Mouse (Mus musculus): ENCODE data around the gene Osbpl2. TPM values are rescaled to one million over a fixed set of nuclear protein-coding genes. Genes with fewer than 3 reads are reported as not detected.

The Osbpl2 gene
- polyA plus RNA-seq, 1 experiment from 2014 or later = 52.5 TPM

DNA sequence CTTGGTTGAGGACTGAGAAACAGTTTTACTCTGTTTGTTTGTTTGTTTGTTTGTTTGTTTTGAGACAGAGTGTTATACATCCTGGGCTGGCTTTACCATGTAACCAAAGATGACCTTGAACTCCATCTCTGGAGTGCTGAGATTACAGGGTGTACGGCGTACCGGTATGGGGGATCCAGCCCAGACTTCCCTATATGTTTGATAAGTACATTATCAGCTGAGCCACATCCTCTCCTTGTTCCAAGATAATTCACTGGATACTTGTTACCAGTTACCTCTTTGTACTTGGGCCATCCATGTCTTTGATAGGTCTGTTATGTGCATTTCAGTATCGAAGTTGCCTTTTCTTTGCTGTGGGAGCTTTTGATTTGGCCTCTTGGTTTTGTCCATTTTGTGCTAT is 14.1 kb downstream of the Osbpl2 start:
- no peaks in the 10 kb centered on the region for H3K9me3 ChIP-seq
- no peak overlapping the region for H3K4me3 ChIP-seq
- H3K9ac ChIP-seq = no peak overlapping the region
- H3K36me3 ChIP-seq = peaks cover 7% of the 10 kb centered on the region
- no peaks in the 10 kb centered on the region; the same call in 1 of the 2 replicates for H3K4me1 ChIP-seq
- no peak overlapping the region for H3K4me2 ChIP-seq (replicated peaks)
- no peak overlapping the region for H3K27ac ChIP-seq
- WGBS = 94% methylated on average over 4 of the region's 4 CpGs
- no peaks in the 10 kb centered on the region for H3K27me3 ChIP-seq (replicated peaks)
- ATAC-seq (ENCODE audit: low FRiP score, low read depth) = no peak

- ATAC-seq (ENCODE audit: low FRiP score, low read depth) = no peak
- Histone ChIP-seq H3K27me3 (replicated peaks) (no peaks in the 10 kb centered on the region), H3K4me3 (no peak overlapping the region), H3K27ac (no peak overlapping the region), H3K9ac (no peak overlapping the region), H3K9me3 (no peaks in the 10 kb centered on the region), H3K4me2 (replicated peaks) (no peak overlapping the region), H3K36me3 (peaks cover 14% of the 10 kb centered on the region), H3K4me1 (no peaks in the 10 kb centered on the region; the same call in 1 of the 2 replicates)
- WGBS = 88% methylated on average over 3 of the region's 3 CpGs
These were observed 14.8 kb downstream of the Osbpl2 start for GRCm38 (mm10) chr2:180133911-180134310.

GRCm38 (mm10) chr2:180135414-180135813 is 16.3 kb downstream of the Osbpl2 start:
- Histone ChIP-seq H3K27me3 (replicated peaks) (no peaks in the 10 kb centered on the region), H3K9me3 (no peaks in the 10 kb centered on the region), H3K4me3 (no peak overlapping the region), H3K4me2 (replicated peaks) (no peak overlapping the region), H3K27ac (no peak overlapping the region), H3K9ac (no peak overlapping the region), H3K4me1 (no peaks in the 10 kb centered on the region; the same call in 1 of the 2 replicates), H3K36me3 (peaks cover 25% of the 10 kb centered on the region)
- 83% methylated on average over 5 of the region's 5 CpGs for WGBS
- no peak for ATAC-seq (ENCODE audit: low FRiP score, low read depth)

DNA sequence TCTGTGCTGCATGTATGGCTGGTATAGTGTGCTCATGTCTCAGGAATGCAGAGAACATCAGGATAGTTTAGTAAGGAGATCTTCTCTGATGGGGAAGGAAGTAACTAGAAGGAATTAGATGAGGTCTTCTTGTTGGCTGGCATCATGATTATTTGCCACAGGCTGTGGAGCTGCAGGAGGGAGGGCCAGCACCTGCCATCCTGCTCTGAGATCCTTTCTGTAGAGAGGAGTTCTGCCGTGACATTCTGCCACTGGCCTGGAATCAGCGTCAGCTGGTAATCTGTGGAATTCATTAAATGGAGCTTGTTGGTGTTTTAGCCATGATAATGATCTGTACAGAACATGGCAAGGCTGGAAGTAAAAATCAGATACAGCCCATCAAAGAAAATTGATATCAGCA is 27.0 kb downstream of the Osbpl2 start:
- H3K4me1 ChIP-seq = no peaks in the 10 kb centered on the region
- H3K4me2 ChIP-seq (replicated peaks) = no peak overlapping the region
- H3K27ac ChIP-seq = no peak overlapping the region
- H3K36me3 ChIP-seq = peaks cover 64% of the 10 kb centered on the region
- no peak overlapping the region for H3K4me3 ChIP-seq
- H3K9me3 ChIP-seq = no peaks in the 10 kb centered on the region
- no peaks in the 10 kb centered on the region for H3K27me3 ChIP-seq (replicated peaks)
- 0 out of 2 replicates have a peak overlapping the region, but pooled peaks have one; percentile 13 for H3K9ac ChIP-seq
- 89% methylated on average over 2 of the region's 2 CpGs for WGBS
- no peak for ATAC-seq (ENCODE audit: low FRiP score, low read depth)

GRCm38 (mm10) chr2:180147379-180147778 is 28.3 kb downstream of the Osbpl2 start:
- Histone ChIP-seq H3K36me3 (peaks cover 67% of the 10 kb centered on the region), H3K4me1 (no peaks in the 10 kb centered on the region), H3K9ac (no peak overlapping the region), H3K4me3 (no peak overlapping the region), H3K9me3 (no peaks in the 10 kb centered on the region), H3K27me3 (replicated peaks) (no peaks in the 10 kb centered on the region), H3K27ac (no peak overlapping the region), H3K4me2 (replicated peaks) (no peak overlapping the region)
- WGBS = 89% methylated on average over 6 of the region's 6 CpGs
- ATAC-seq (ENCODE audit: low FRiP score, low read depth) = no peak

- Histone ChIP-seq H3K4me3 (no peak overlapping the region), H3K4me1 (no peaks in the 10 kb centered on the region), H3K27ac (no peak overlapping the region), H3K9ac (no peak overlapping the region), H3K36me3 (peaks cover 77% of the 10 kb centered on the region), H3K9me3 (no peaks in the 10 kb centered on the region), H3K27me3 (replicated peaks) (no peaks in the 10 kb centered on the region), H3K4me2 (replicated peaks) (no peak overlapping the region)
- 89% methylated on average over 9 of the region's 9 CpGs for WGBS
- ATAC-seq (ENCODE audit: low FRiP score, low read depth) = no peak
These were observed 29.4 kb downstream of the Osbpl2 start for GRCm38 (mm10) chr2:180148551-180148950.

DNA sequence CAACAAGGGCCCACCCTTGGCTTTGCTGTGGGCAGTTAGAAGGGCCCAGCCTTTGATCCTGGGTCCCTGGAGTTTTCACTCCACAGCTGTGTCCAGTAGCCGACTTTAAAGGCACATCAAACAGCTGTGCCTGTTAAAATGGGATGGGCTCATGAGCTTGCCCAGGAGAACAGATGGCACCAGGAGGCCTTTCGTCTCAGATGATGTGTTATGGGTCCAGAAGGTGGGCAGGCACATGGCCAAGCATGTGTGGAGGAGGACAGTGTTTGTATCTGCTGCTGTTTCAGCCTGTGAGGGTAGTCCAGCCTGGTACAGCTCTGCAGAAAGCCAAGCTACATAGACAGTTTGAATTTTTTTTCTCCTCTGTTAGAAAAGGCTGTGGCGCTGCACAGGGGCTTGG is 35.7 kb downstream of the Osbpl2 start:
- Histone ChIP-seq H3K9ac (no peak overlapping the region), H3K36me3 (peaks cover 77% of the 10 kb centered on the region), H3K27me3 (replicated peaks) (no peaks in the 10 kb centered on the region), H3K4me2 (replicated peaks) (no peak overlapping the region), H3K9me3 (no peaks in the 10 kb centered on the region), H3K4me3 (no peak overlapping the region), H3K27ac (no peak overlapping the region), H3K4me1 (no peaks in the 10 kb centered on the region)
- ATAC-seq (ENCODE audit: low FRiP score, low read depth) = no peak
- WGBS = 64% methylated on average over 3 of the region's 3 CpGs

DNA sequence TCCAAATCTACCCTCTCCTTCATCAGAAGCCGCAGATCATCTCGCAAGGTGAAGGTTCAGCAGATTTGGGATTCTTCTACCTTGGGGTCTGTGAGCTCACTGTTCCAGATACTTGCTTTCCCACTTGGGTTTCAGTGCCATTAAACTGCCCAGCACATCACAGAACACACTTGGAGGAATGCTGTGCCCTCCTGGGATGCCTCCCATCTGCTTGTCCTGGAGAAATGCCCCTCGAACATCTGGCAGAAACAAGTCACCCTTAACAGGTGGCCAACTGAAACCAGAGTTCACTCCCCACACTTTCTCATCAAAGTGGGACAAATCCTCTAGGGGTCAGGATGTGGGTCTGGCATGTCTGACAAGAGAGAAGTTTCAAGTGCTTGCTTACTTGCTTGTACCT is 39.5 kb downstream of the Osbpl2 start:
- Histone ChIP-seq H3K4me2 (replicated peaks) (no peak overlapping the region), H3K36me3 (peaks cover 76% of the 10 kb centered on the region), H3K9me3 (no peaks in the 10 kb centered on the region), H3K9ac (no peak overlapping the region), H3K27ac (no peak overlapping the region), H3K4me3 (no peak overlapping the region), H3K27me3 (replicated peaks) (no peaks in the 10 kb centered on the region), H3K4me1 (no peaks in the 10 kb centered on the region)
- no peak for ATAC-seq (ENCODE audit: low FRiP score, low read depth)
- WGBS = 94% methylated on average over 3 of the region's 3 CpGs

DNA sequence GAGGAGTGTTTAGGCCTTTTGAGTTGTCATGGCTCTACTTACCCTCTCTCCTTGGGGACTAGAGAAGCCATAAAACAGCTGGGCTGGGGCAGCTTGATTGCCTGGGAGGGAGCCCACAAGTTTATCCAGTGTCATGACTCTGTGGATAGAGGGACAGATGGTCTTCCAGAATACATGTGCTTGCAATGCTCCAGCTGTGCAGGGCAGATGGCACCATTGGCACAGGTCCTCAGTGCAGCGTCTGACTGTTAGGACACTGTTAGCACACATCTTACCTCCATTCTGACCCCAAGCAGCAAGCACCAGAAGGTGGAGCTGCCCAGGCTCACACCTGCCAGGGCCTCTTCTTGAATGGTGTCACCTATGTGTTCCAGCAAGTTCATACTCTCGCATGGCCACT is 46.7 kb downstream of the Osbpl2 start:
- Histone ChIP-seq H3K27me3 (replicated peaks) (no peaks in the 10 kb centered on the region), H3K36me3 (peaks cover 31% of the 10 kb centered on the region), H3K4me3 (no peak overlapping the region), H3K4me1 (peaks cover 4% of the 10 kb centered on the region; the same call in 1 of the 2 replicates), H3K9me3 (no peaks in the 10 kb centered on the region), H3K27ac (no peak overlapping the region), H3K9ac (no peak overlapping the region), H3K4me2 (replicated peaks) (no peak overlapping the region)
- 83% methylated on average over 2 of the region's 2 CpGs for WGBS
- no peak for ATAC-seq (ENCODE audit: low FRiP score, low read depth)

DNA sequence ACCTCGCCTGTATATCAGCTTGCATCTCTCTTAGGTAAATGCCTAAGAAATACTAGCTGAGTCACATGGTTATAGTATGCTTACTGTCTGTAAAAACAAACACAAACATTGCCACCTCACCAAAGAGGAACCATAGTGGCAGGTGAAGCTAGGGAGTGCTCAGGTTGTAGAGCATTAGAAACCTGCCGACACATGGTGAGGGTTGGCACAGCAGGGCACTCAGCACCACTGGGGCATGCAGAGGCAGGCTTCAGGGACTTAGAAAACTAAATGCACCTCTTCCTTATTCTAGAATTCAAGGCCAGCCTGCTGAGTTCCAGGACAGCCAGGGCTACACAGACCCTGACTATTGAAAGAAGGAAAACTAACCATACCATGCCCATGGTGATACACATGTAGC is 47.8 kb downstream of the Osbpl2 start:
- Histone ChIP-seq H3K4me2 (replicated peaks) (no peak overlapping the region), H3K27me3 (replicated peaks) (no peaks in the 10 kb centered on the region), H3K27ac (no peak overlapping the region), H3K9ac (no peak overlapping the region), H3K4me1 (peaks cover 6% of the 10 kb centered on the region; the same call in 1 of the 2 replicates), H3K4me3 (no peak overlapping the region), H3K9me3 (no peaks in the 10 kb centered on the region), H3K36me3 (peaks cover 21% of the 10 kb centered on the region)
- WGBS = 82% methylated on average over 2 of the region's 2 CpGs
- no peak for ATAC-seq (ENCODE audit: low FRiP score, low read depth)

DNA sequence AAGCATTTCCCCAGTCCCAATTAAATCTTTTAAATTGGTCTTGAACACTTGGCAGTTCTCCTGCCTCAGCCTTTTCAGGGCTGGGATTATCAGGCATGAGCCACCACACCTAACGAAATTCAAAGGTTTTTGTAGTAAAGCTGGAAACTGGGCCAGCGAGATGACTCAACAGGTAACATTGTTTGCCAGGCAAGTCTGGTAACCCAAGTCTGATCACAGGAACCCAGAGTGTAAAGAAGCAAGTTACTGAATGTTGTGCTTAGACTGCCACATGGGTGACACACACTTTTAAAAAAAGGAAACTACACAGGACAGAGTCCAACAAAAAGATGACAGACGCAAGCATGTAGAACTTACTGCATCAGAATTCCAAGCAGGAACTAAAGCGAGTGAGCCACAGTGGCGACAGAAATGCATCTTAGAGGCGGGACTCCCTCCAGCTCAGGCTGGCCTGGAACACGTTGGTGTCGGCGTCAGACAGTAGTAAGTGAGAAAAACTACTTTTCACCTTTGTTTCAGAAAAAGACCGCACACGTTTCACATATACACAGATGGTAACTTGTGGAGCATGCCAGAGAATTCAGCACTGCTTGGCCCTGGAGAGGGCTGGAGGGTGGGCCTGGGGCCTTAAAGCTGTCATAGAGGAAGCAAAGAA is 51.2 kb downstream of the Osbpl2 start:
- Histone ChIP-seq H3K36me3 (peaks cover 21% of the 10 kb centered on the region), H3K4me3 (no peak overlapping the region), H3K4me1 (peaks cover 22% of the 10 kb centered on the region), H3K27ac (no peak overlapping the region), H3K27me3 (replicated peaks) (no peaks in the 10 kb centered on the region), H3K4me2 (replicated peaks) (peak overlapping the region; percentile 86), H3K9ac (0 out of 2 replicates have a peak overlapping the region, but pooled peaks have one; percentile 91), H3K9me3 (no peaks in the 10 kb centered on the region)
- WGBS = 92% methylated on average over 11 of the region's 11 CpGs
- no peak for ATAC-seq (ENCODE audit: low FRiP score, low read depth)

- Histone ChIP-seq H3K27ac (peak within 1 kb of the TSS; percentile 71; the same call in 1 of the 2 replicates), H3K9ac (peak within 1 kb of the TSS; percentile 91), H3K9me3 (no peaks in the 10 kb centered on the region), H3K4me2 (replicated peaks) (peak within 1 kb of the TSS; percentile 86), H3K4me3 (peak within 1 kb of the TSS; percentile 86), H3K4me1 (peaks cover 22% of the 10 kb centered on the region), H3K27me3 (replicated peaks) (no peaks in the 10 kb centered on the region), H3K36me3 (peaks cover 27% of the 10 kb centered on the region)
- ATAC-seq (ENCODE audit: low FRiP score, low read depth) = peak; percentile 99
- WGBS = 6% methylated on average over 41 of the region's 41 CpGs
These were observed 51.9 kb downstream of the Osbpl2 start, which contains the start of gene Adrm1 for GRCm38 (mm10) chr2:180170806-180171521. Gene Adrm1 (plus strand): TSS chr2:180171485.

All from neural tube, embryonic 12.5 days (tissue).